Mouse (Mus musculus) Patski (cell line): ENCODE data around the gene Klf6. TPM values are rescaled to one million over a fixed set of nuclear protein-coding genes. Genes with fewer than 3 reads are reported as not detected.

Source experiments
- ATAC-seq: fragments of 100-300 bp; one replicate; pipeline ENCODE4 v1.8.0; 2021
- CTCF ChIA-PET: fragments of 350-600 bp; sonication (Branson Sonifier 250); formaldehyde crosslinking; loops from one replicate; lab custom pipeline; 2022; ENCODE audit warnings: inconsistent platforms; lab: Charles Lee
- POLR2A ChIA-PET: fragments of 350-600 bp; sonication (Branson Sonifier 250); formaldehyde crosslinking; loops from one replicate; lab custom pipeline; 2022; ENCODE audit warnings: antibody characterized with exemption, inconsistent platforms; lab: Charles Lee
- DNase-seq: peaks from one replicate; pipeline ENCODE4 v3.0.0-alpha.2; 2011; ENCODE audit warnings: low read depth, low spot score
- H3K27me3 ChIP-seq: fragments of 371-371 bp; one replicate; pipeline ENCODE4 v1.5.1; 2021
- CTCF ChIP-seq: fragments of 100-300 bp; IDR thresholded peaks from one replicate; pipeline ENCODE4 v1.5.1; 2021
- in situ Hi-C: fragments of 300-500 bp; cut with MboI; formaldehyde crosslinking; loops from 3 replicates; pipeline ENCODE4 v1.11.1; 2018; ENCODE audit warnings: low pct_unique_long_range_greater_than_20kb, mixed read lengths
- polyA plus RNA-seq: library from polyadenylated mRNA; unstranded; gene quantifications from one replicate; pipeline ENCODE4 v1.2.3, GENCODE M21; 2021

Klf6 gene
- polyA plus RNA-seq, 1 experiment from 2014 or later: 98.7 TPM

GRCm38 (mm10) chr13:5841418-5841817 is 19.9 kb upstream of the Klf6 start:
- CTCF ChIA-PET: no interaction called here
- in situ Hi-C loops: no loop called here

GRCm38 (mm10) chr13:5842911-5843310 is 18.4 kb upstream of the Klf6 start:
- in situ Hi-C loops: no loop called here
- no peaks in the 10 kb centered on the region for H3K27me3 ChIP-seq
- ChIA-PET POLR2A (no interaction called here), CTCF (interaction anchor here (1.2 kb wide), 1 partner anchor 13 kb away, joined by 3 read pairs; no protein-coding TSS in a partner anchor)
- no peak for TF ChIP-seq CTCF
- ATAC-seq: no peak
- no peak for DNase-seq

More at GRCm38 (mm10) chr13:5841418-5841817, 19.9 kb upstream of the Klf6 start:
- POLR2A ChIA-PET: no interaction called here
- DNase-seq (no peak), ATAC-seq (no peak)
- no peak for TF ChIP-seq CTCF
- H3K27me3 ChIP-seq: no peaks in the 10 kb centered on the region

GRCm38 (mm10) chr13:5843829-5844228 is 17.5 kb upstream of the Klf6 start:
- no peak for TF ChIP-seq CTCF
- ChIA-PET CTCF (interaction anchor here (1.2 kb wide), 1 partner anchor 12 kb away, joined by 3 read pairs; no protein-coding TSS in a partner anchor), POLR2A (no interaction called here)
- no peak for DNase-seq
- ATAC-seq: no peak
- no peaks in the 10 kb centered on the region for H3K27me3 ChIP-seq
- in situ Hi-C loops: no loop called here

GRCm38 (mm10) chr13:5844338-5844737 is 16.9 kb upstream of the Klf6 start:
- no peak for TF ChIP-seq CTCF
- ChIA-PET CTCF (no interaction called here), POLR2A (interaction anchor here (1.4 kb wide), 1 partner anchor 19 kb away, joined by 4 read pairs; no protein-coding TSS in a partner anchor)
- in situ Hi-C loops: no loop called here
- H3K27me3 ChIP-seq: no peaks in the 10 kb centered on the region
- DNase-seq (no peak), ATAC-seq (peak; percentile 4)

GRCm38 (mm10) chr13:5845161-5845590 is 16.1 kb upstream of the Klf6 start:
- ChIA-PET POLR2A (interaction anchor here (1.4 kb wide), 1 partner anchor 18 kb away, joined by 4 read pairs; no protein-coding TSS in a partner anchor), CTCF (interaction anchor here (0.8 kb wide), 1 partner anchor 11 kb away, joined by 3 read pairs; no protein-coding TSS in a partner anchor)
- no peaks in the 10 kb centered on the region for H3K27me3 ChIP-seq
- in situ Hi-C loops: no loop called here
- DNase-seq (no peak), ATAC-seq (peak; percentile 86)
- TF ChIP-seq CTCF: no peak

- H3K27me3 ChIP-seq: no peaks in the 10 kb centered on the region
- in situ Hi-C loops: no loop called here
- CTCF ChIA-PET: interaction anchor here (0.8 to 1.2 kb wide), 2 partner anchors 10 to 624 kb away, joined by 3 read pairs; no protein-coding TSS in a partner anchor
- DNase-seq: no peak
- POLR2A ChIA-PET: interaction anchor here (0.6 to 1.4 kb wide), 5 partner anchors 15 to 475 kb away, joined by 3 to 4 read pairs (median 3); partner anchors contain the start of gene Klf6
- ATAC-seq: peak; percentile 8
- TF ChIP-seq CTCF: no peak
Observed at GRCm38 (mm10) chr13:5845605-5846004, 15.7 kb upstream of the Klf6 start.

- ChIA-PET CTCF (interaction anchor here (1.2 kb wide), 1 partner anchor 622 kb away, joined by 3 read pairs; no protein-coding TSS in a partner anchor), POLR2A (interaction anchor here (0.7 kb wide), 1 partner anchor 244 kb away, joined by 4 read pairs; no protein-coding TSS in a partner anchor)
- H3K27me3 ChIP-seq: no peaks in the 10 kb centered on the region
- in situ Hi-C loops: no loop called here
- no peak for TF ChIP-seq CTCF
- DNase-seq (no peak), ATAC-seq (no peak)
Observed at GRCm38 (mm10) chr13:5846860-5847259, 14.4 kb upstream of the Klf6 start.

- ATAC-seq: no peak
- CTCF ChIA-PET: no interaction called here
- in situ Hi-C loops: no loop called here
Observed at GRCm38 (mm10) chr13:5847736-5848135, 13.5 kb upstream of the Klf6 start.

GRCm38 (mm10) chr13:5860651-5861156 is 578 bp upstream of the Klf6 start:
- in situ Hi-C loops: loop anchor here (5.0 to 10.0 kb wide), 3 partner anchors 364 to 1193 kb away; no protein-coding TSS in a partner anchor
- ChIA-PET CTCF (interaction anchor here (0.6 to 1.1 kb wide), 2 partner anchors 331 to 611 kb away, joined by 3 read pairs; no protein-coding TSS in a partner anchor), POLR2A (interaction anchor here (0.7 to 1.3 kb wide), 3 partner anchors 15 to 429 kb away, joined by 3 to 8 read pairs (median 4); no protein-coding TSS in a partner anchor)
- no peaks in the 10 kb centered on the region for H3K27me3 ChIP-seq
- TF ChIP-seq CTCF: peak; percentile 23
- no peak for DNase-seq
- peak; percentile 15 for ATAC-seq

More at GRCm38 (mm10) chr13:5847736-5848135, 13.5 kb upstream of the Klf6 start:
- POLR2A ChIA-PET: interaction anchor here (0.7 kb wide), 1 partner anchor 244 kb away, joined by 4 read pairs; no protein-coding TSS in a partner anchor
- no peak for TF ChIP-seq CTCF
- no peak for DNase-seq
- H3K27me3 ChIP-seq: no peaks in the 10 kb centered on the region

- ATAC-seq (no peak), DNase-seq (no peak)
- no peak for TF ChIP-seq CTCF
- ChIA-PET CTCF (interaction anchor here (0.7 to 1.5 kb wide), 4 partner anchors 8 to 609 kb away, joined by 3 to 6 read pairs (median 3); no protein-coding TSS in a partner anchor), POLR2A (interaction anchor here (1.2 kb wide), 1 partner anchor 57 kb away, joined by 3 read pairs; no protein-coding TSS in a partner anchor)
- H3K27me3 ChIP-seq: no peaks in the 10 kb centered on the region
- in situ Hi-C loops: loop anchor here (5.0 to 10.0 kb wide), 3 partner anchors 363 to 1195 kb away; no protein-coding TSS in a partner anchor
Observed at GRCm38 (mm10) chr13:5862003-5862625, 832 bp downstream of the Klf6 start.
